Mouse (Mus musculus) intestine, embryonic 16.5 days (tissue): ENCODE data around the gene Gm47841. TPM values are rescaled to one million over a fixed set of nuclear protein-coding genes. Genes with fewer than 3 reads are reported as not detected.

Experiments
- ATAC-seq: fragments of 200-750 bp; cut with Nextera tagmentation; 2 replicates; pipeline ENCODE4 v1.8.0; 2017; ENCODE audit warnings: moderate TSS enrichment, moderate library complexity
- H3K27ac ChIP-seq: fragments of 300-500 bp; sonication (generic); 2 replicates; pipeline ENCODE4 v1.5.1; 2014; ENCODE audit warnings: mild to moderate bottlenecking, low read length
- H3K27me3 ChIP-seq: fragments of 300-500 bp; sonication (generic); replicated peaks from 2 replicates; pipeline ENCODE4 v1.6.1; 2014; ENCODE audit warnings: low read length, control low read depth, mixed read lengths; ENCODE audit not compliant: control insufficient read depth, insufficient read depth
- H3K36me3 ChIP-seq: fragments of 300-500 bp; sonication (generic); 2 replicates; pipeline ENCODE4 v1.6.1; 2014; ENCODE audit warnings: low read length, control low read depth; ENCODE audit not compliant: control insufficient read depth, insufficient read depth
- H3K4me1 ChIP-seq: fragments of 300-500 bp; sonication (generic); 2 replicates; pipeline ENCODE4 v1.6.1; 2014; ENCODE audit warnings: low read length, control low read depth, mixed read lengths; ENCODE audit not compliant: control insufficient read depth, insufficient read depth
- H3K4me2 ChIP-seq: fragments of 300-500 bp; sonication (generic); 2 replicates; pipeline ENCODE4 v1.6.1; 2014; ENCODE audit warnings: low read depth, low read length, control low read depth
- H3K4me3 ChIP-seq: fragments of 300-500 bp; sonication (generic); 2 replicates; pipeline ENCODE4 v1.5.1; 2014; ENCODE audit warnings: mild to moderate bottlenecking, low read length
- H3K9ac ChIP-seq: fragments of 300-500 bp; sonication (generic); 2 replicates; pipeline ENCODE4 v1.6.1; 2014; ENCODE audit warnings: low read depth, low read length
- H3K9me3 ChIP-seq: fragments of 300-500 bp; sonication (generic); 2 replicates; pipeline ENCODE4 v1.6.1; 2016; ENCODE audit warnings: low read length, control low read depth; ENCODE audit not compliant: control insufficient read depth
- WGBS: fragments of 180-500 bp; shearing (Covaris S2); extraction: QIAGEN DNeasy Blood & Tissue Kit; methylation state at CpG from one replicate; pipeline ENCODE4 v1.1.7; 2014; 5-methylcytosine and 5-hydroxymethylcytosine counted together
- polyA plus RNA-seq: library from polyadenylated mRNA; unstranded; fragments of >200 nt; fragmentation: Nextera tagmentation; extraction: Ambion mirVana; gene quantifications from 2 replicates; pipeline ENCODE4 v1.2.1, GENCODE M21; 2015

Gene Gm47841
- polyA plus RNA-seq, 1 experiment from 2014 or later = not detected

DNA sequence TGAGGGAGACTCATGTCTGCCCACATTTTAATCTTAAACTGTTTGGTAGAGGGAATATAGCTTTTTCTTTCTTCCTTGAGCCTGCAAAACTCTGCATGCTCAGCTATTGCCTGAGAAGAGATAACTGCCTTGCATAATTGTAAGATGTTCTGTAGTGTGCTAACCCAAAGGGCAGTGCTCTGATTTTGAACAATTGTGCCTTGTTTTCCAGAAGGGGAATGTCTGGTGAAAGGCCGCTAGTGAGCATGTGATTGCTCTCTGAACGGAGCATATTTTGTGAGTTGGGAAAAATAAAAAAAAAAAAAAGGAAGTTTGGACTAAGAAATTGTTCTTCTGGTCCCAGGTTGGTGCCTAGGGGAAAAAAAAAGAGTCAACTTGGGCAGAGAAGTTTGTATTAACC is 18.2 kb downstream of the Gm47841 start:
- 47% methylated on average over 2 of the region's 2 CpGs for WGBS
- H3K9ac ChIP-seq = no peak overlapping the region
- no peaks in the 10 kb centered on the region for H3K9me3 ChIP-seq
- H3K4me1 ChIP-seq = no peaks in the 10 kb centered on the region
- no peak for ATAC-seq
- H3K36me3 ChIP-seq = no peaks in the 10 kb centered on the region
- H3K27ac ChIP-seq = no peak overlapping the region
- no peak overlapping the region for H3K4me2 ChIP-seq
- H3K27me3 ChIP-seq = 0 out of 2 replicates have a peak, but pooled peaks cover 3% of the 10 kb centered on the region
- no peak overlapping the region for H3K4me3 ChIP-seq

DNA sequence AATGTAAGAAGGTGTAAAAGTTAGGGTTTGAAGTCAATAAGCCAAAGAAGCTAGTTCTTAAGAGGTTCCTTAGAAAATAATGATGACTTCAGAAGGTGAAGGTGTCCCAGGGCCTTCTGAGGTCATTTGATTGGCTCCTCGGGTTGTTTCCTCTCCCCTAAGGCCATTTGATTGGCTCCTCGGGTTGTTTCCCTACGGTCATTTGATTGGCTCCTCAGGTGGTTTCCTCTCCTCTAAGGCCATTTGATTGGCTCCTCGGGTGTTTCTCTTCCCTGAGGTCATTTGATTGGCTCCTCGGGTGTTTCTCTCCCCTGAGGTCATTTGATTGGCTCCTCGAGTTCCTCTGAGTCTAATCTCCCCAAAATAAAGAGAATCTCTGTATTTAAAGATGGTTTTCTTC is 35.8 kb downstream of the Gm47841 start:
- ATAC-seq = no peak
- Histone ChIP-seq H3K36me3 (no peaks in the 10 kb centered on the region), H3K4me2 (no peak overlapping the region), H3K9ac (no peak overlapping the region), H3K4me1 (peaks cover 11% of the 10 kb centered on the region; the same call in 1 of the 2 replicates), H3K4me3 (no peak overlapping the region), H3K27ac (no peak overlapping the region), H3K27me3 (no peaks in the 10 kb centered on the region), H3K9me3 (no peaks in the 10 kb centered on the region)
- 88% methylated on average over 6 of the region's 6 CpGs for WGBS

DNA sequence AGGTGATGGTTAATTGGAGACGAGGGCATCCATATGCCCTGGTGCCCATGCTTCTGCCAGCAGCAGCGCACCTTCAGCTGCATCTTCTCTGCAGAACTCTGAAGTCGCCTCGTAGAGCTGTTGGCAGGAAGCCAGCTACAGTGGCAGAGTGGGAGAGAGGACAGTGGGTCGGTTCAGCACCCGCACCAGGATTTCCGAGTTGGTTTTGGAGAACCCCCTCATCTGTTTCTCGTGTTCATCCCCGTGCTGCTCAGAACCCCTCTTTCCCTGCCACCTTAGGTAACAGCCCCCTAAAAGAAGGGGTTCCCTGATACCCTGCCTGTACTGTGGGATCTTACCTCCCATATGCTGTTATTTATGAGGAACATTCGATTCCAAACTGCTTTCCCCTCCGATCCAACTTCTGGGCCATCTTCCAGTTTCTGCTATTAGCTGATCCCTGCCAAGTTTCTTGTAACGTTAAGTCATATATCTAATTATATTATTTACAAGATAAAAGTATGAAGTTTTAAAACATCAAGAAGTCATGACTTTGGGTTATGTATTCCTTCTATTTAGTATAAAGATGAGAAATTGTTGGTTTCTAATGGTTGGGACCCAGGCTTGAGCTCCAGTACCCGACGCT is 38.7 kb downstream of the Gm47841 start:
- Histone ChIP-seq H3K4me1 (peaks cover 16% of the 10 kb centered on the region; the same call in 1 of the 2 replicates), H3K9me3 (no peaks in the 10 kb centered on the region), H3K36me3 (no peaks in the 10 kb centered on the region), H3K27ac (no peak overlapping the region), H3K4me3 (no peak overlapping the region), H3K9ac (no peak overlapping the region), H3K4me2 (no peak overlapping the region), H3K27me3 (no peaks in the 10 kb centered on the region)
- ATAC-seq = no peak
- WGBS = 63% methylated on average over 14 of the region's 14 CpGs

DNA sequence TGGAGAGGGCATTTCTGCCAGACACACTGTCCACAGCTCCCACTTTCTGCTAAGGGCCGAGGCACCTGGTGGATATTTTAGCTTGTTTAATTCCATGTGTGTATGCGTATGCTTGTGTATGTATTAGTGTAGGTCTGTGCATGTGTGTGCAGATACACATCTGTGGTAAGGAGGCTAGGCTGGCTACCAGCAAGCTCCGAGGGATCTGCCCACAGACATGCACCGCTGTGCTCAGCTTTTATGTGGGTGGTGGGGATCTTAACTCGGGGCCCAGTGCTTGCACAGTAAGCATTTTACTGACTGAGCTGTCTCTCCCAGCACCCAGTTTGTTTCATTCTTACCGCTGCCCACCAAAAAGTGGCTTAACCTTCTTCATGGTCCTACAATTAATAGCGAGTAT is 40.0 kb downstream of the Gm47841 start:
- no peaks in the 10 kb centered on the region for H3K27me3 ChIP-seq
- H3K4me1 ChIP-seq = peaks cover 16% of the 10 kb centered on the region; the same call in 1 of the 2 replicates
- H3K9me3 ChIP-seq = no peaks in the 10 kb centered on the region
- peak; percentile 10; the same call in 1 of the 2 replicates for ATAC-seq
- H3K36me3 ChIP-seq = no peaks in the 10 kb centered on the region
- H3K9ac ChIP-seq = 0 out of 2 replicates have a peak overlapping the region, but pooled peaks have one; percentile 65
- WGBS = 79% methylated on average over 7 of the region's 7 CpGs
- peak overlapping the region; percentile 78 for H3K4me2 ChIP-seq
- H3K27ac ChIP-seq = no peak overlapping the region
- 0 out of 2 replicates have a peak overlapping the region, but pooled peaks have one; percentile 56 for H3K4me3 ChIP-seq

DNA sequence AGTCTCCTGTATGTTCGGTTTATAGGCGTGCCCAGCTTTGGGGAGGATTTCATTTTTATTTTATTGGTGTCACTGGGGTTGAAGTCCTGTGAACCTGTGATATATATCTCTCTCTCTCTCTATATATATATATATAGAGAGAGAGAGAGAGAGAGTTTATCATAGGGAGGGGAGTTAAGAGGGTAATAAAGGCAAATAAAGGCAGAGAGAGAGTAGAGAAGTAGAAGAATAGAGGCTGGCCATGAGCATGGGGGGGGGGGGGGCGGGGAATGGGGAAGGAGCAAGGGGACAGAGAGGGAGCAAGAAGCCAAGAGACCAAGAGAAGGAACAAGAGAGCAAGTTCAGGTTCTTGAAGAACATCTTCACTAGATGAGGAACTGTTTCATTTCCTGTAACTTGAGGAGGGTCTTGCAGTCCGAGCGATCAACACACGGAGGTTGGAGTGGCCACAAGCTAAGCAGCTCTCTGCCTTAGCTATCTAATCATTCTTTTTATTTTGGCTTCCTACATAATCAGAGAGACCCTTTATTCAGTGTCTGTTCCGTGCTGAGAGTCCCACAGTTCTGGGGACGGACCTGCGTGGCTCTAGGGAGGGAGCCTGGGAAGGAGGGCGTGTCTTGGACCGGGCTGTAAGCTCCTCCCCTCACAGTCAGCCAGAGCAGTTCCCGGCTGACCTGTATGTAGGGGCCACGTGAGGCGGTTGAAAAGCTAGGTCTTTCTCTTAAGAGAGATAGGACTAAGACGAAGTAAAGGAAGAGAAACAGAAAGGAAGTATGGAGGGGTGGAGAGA is 40.8 kb downstream of the Gm47841 start:
- no peak overlapping the region for H3K27ac ChIP-seq
- ATAC-seq = peak; percentile 96

DNA sequence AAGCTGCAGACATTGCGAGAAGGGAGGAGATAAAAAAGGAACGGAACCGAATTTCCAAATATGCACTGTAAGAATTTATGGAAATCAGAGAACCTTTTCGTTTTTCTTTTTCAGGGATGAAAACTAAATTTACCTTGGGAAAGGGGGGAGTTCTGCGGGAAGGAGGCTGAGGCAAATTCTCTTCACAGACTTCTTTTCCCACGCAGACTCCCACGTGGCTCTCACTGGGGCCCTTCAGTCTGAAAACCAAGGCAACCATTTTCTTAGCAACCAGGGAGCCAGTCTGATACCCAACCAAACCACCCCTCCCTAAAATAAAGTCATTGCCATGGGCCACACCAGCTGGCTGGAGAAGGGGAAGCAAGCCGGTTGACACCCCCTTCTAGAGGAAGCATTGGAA is 41.5 kb downstream of the Gm47841 start:
- no peaks in the 10 kb centered on the region for H3K9me3 ChIP-seq
- H3K4me2 ChIP-seq = no peak overlapping the region
- no peaks in the 10 kb centered on the region for H3K36me3 ChIP-seq
- H3K4me1 ChIP-seq = peaks cover 16% of the 10 kb centered on the region; the same call in 1 of the 2 replicates
- no peak overlapping the region for H3K27ac ChIP-seq
- H3K9ac ChIP-seq = no peak overlapping the region
- WGBS = 85% methylated on average over 8 of the region's 8 CpGs
- no peak overlapping the region for H3K4me3 ChIP-seq
- no peak for ATAC-seq
- no peaks in the 10 kb centered on the region; the same call in 1 of the 2 replicates for H3K27me3 ChIP-seq

More for the DNA sequence above, 40.8 kb downstream of the Gm47841 start:
- no peaks in the 10 kb centered on the region for H3K36me3 ChIP-seq
- peak overlapping the region; percentile 56 for H3K4me3 ChIP-seq
- H3K9me3 ChIP-seq = no peaks in the 10 kb centered on the region
- no peaks in the 10 kb centered on the region for H3K27me3 ChIP-seq
- H3K9ac ChIP-seq = peak overlapping the region; percentile 65
- 10% methylated on average over 14 of the region's 15 CpGs for WGBS
- H3K4me1 ChIP-seq = peaks cover 16% of the 10 kb centered on the region; the same call in 1 of the 2 replicates
- peak overlapping the region; percentile 78 for H3K4me2 ChIP-seq

DNA sequence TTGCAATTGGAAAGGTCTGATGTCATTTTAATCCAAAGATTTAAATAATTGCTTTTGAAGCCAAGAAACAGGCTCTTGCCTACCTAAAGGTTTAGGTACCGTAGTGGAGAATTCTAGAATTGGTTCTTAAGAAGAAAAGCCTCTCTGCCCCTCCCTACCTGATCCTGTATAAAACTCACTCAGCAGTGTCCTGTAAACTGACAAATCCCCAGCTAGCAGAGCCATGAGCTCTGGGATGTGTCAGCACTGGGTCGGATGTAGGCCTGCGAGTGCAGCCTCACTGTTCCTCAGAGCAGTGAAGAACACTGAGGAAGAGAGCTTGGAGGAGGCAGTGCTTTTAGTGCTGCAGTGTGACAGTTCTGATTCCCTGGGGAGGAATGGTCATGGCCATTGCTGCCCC is 42.7 kb downstream of the Gm47841 start:
- H3K4me2 ChIP-seq = no peak overlapping the region
- no peaks in the 10 kb centered on the region for H3K9me3 ChIP-seq
- WGBS = 61% methylated on average over 3 of the region's 3 CpGs
- H3K36me3 ChIP-seq = no peaks in the 10 kb centered on the region
- H3K4me3 ChIP-seq = no peak overlapping the region
- ATAC-seq = no peak
- H3K27ac ChIP-seq = no peak overlapping the region
- H3K4me1 ChIP-seq = peaks cover 16% of the 10 kb centered on the region; the same call in 1 of the 2 replicates
- H3K27me3 ChIP-seq = no peaks in the 10 kb centered on the region; the same call in 1 of the 2 replicates
- no peak overlapping the region for H3K9ac ChIP-seq

DNA sequence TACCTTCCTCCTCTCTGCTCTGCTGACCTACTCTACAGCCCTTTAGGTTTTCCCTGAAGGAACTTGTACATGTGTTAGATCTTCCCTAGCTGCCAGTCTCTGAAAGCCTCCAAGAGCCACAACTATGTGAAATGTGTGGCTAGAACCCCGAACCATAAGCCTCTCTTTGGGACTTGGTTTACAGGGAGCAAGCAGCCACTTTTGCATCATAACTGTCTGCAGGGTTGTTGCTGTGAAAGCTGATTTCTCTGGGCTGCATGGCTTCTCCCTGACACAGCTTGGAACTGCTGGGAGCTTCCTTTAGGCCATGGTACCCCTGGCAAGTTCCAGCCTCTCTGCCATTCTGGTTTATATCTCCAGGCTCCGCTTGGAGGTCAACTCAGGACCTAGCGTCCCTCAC is 44.7 kb downstream of the Gm47841 start:
- WGBS = 87% methylated on average over 3 of the region's 3 CpGs
- no peaks in the 10 kb centered on the region for H3K9me3 ChIP-seq
- no peak overlapping the region for H3K4me2 ChIP-seq
- no peak overlapping the region for H3K4me3 ChIP-seq
- H3K9ac ChIP-seq = no peak overlapping the region
- ATAC-seq = no peak
- no peaks in the 10 kb centered on the region; the same call in 1 of the 2 replicates for H3K27me3 ChIP-seq
- H3K27ac ChIP-seq = no peak overlapping the region
- no peaks in the 10 kb centered on the region for H3K36me3 ChIP-seq
- H3K4me1 ChIP-seq = peaks cover 12% of the 10 kb centered on the region; the same call in 1 of the 2 replicates

DNA sequence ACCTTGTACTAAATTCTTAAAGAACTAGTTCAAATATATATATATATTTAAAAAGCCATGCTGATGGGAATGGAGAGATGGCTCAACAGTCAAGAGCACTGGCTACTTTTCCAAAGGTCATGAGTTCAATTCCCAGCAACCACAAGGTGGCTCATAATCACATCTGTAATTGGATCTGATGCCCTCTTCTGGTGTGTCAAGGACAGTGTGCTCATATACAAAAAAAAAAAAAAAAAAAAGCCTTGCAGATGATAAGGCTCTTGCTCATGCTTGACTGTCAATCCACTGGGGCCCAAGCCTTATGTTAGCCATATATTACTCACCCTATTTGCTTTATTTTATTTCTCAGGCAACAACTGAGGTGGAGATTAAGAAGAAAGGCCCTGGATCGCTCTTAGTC is 45.5 kb downstream of the Gm47841 start:
- peaks cover 6% of the 10 kb centered on the region; the same call in 1 of the 2 replicates for H3K4me1 ChIP-seq
- no peak overlapping the region for H3K4me2 ChIP-seq
- H3K4me3 ChIP-seq = no peak overlapping the region
- no peak overlapping the region for H3K27ac ChIP-seq
- no peak overlapping the region for H3K9ac ChIP-seq
- 81% methylated on average over 1 of the region's 1 CpGs for WGBS
- no peaks in the 10 kb centered on the region; the same call in 1 of the 2 replicates for H3K27me3 ChIP-seq
- no peaks in the 10 kb centered on the region for H3K9me3 ChIP-seq
- ATAC-seq = no peak
- no peaks in the 10 kb centered on the region for H3K36me3 ChIP-seq
